Mouse (Mus musculus) cortical plate, adult 2 months (tissue): ENCODE data around the gene Myb.

Experiments used
- CTCF ChIP-seq: fragments of 200-500 bp; IDR thresholded peaks from 2 replicates; pipeline ENCODE4 v1.5.1; 2011; ENCODE audit warnings: mild to moderate bottlenecking, control low read depth, low read length; ENCODE audit not compliant: insufficient read depth; ENCODE audit errors: extremely low read depth
- POLR2A ChIP-seq: fragments of 200-500 bp; IDR thresholded peaks from 2 replicates; pipeline ENCODE4 v1.6.1; 2011; ENCODE audit warnings: mild to moderate bottlenecking, low read length, control low read depth; ENCODE audit not compliant: insufficient read depth; ENCODE audit errors: extremely low read depth

- TF ChIP-seq POLR2A: no peak
- TF ChIP-seq CTCF: no peak
Measured at GRCm38 (mm10) chr10:21135297-21135696, 25.5 kb downstream of the Myb start.
